Mouse (Mus musculus) lung, postnatal 25 days (tissue): ENCODE data around the gene Stra6.

Source experiments
- DNase-seq: peaks from one replicate; pipeline ENCODE4 v3.0.0; 2022; ENCODE audit warnings: low spot score

The Stra6 gene

GRCm38 (mm10) chr9:58133893-58134884, 70.6 kb downstream of the Stra6 start:
- DNase-seq: no peak

- no peak for DNase-seq
Measured at GRCm38 (mm10) chr9:58134906-58135305, 71.3 kb downstream of the Stra6 start.

GRCm38 (mm10) chr9:58135921-58136321, 72.3 kb downstream of the Stra6 start:
- no peak for DNase-seq

GRCm38 (mm10) chr9:58139947-58140346, 76.4 kb downstream of the Stra6 start:
- DNase-seq: peak; percentile 84

GRCm38 (mm10) chr9:58143419-58143818, 79.8 kb downstream of the Stra6 start:
- peak; percentile 32 for DNase-seq

- no peak for DNase-seq
Measured at GRCm38 (mm10) chr9:58144664-58145063, 81.1 kb downstream of the Stra6 start.

- no peak for DNase-seq
Measured at GRCm38 (mm10) chr9:58145417-58145816, 81.8 kb downstream of the Stra6 start.

- DNase-seq: no peak
Measured at GRCm38 (mm10) chr9:58148806-58149205, 85.2 kb downstream of the Stra6 start.

GRCm38 (mm10) chr9:58150733-58151361, 87.3 kb downstream of the Stra6 start:
- DNase-seq: peak; percentile 4

GRCm38 (mm10) chr9:58153095-58153494, 89.5 kb downstream of the Stra6 start:
- no peak for DNase-seq

GRCm38 (mm10) chr9:58155366-58155765, 91.8 kb downstream of the Stra6 start:
- peak; percentile 13 for DNase-seq

- DNase-seq: no peak
Measured at GRCm38 (mm10) chr9:58156819-58157560, 93.4 kb downstream of the Stra6 start.

GRCm38 (mm10) chr9:58157838-58158237, 94.2 kb downstream of the Stra6 start:
- no peak for DNase-seq

GRCm38 (mm10) chr9:58158541-58159311, 95.1 kb downstream of the Stra6 start:
- DNase-seq: no peak

- DNase-seq: no peak
Measured at GRCm38 (mm10) chr9:58159855-58160254, 96.3 kb downstream of the Stra6 start.

GRCm38 (mm10) chr9:58160315-58160714, 96.7 kb downstream of the Stra6 start:
- DNase-seq: no peak

GRCm38 (mm10) chr9:58162173-58162572, 98.6 kb downstream of the Stra6 start:
- DNase-seq: no peak

- no peak for DNase-seq
Measured at GRCm38 (mm10) chr9:58163146-58163545, 99.6 kb downstream of the Stra6 start.

- DNase-seq: no peak
Measured at GRCm38 (mm10) chr9:58165779-58166178, 102.2 kb downstream of the Stra6 start.

- no peak for DNase-seq
Measured at GRCm38 (mm10) chr9:58168880-58169279, 105.3 kb downstream of the Stra6 start.

GRCm38 (mm10) chr9:58169426-58169825, 105.8 kb downstream of the Stra6 start:
- no peak for DNase-seq

- DNase-seq: no peak
Measured at GRCm38 (mm10) chr9:58172863-58173262, 109.3 kb downstream of the Stra6 start.
